Mouse (Mus musculus): ENCODE results near the gene Slc25a47.

GRCm38 (mm10) chr12:108892989-108893714 lies 57.3 kb downstream of the Slc25a47 start, which contains the start of gene Wdr25:
- TF ChIP-seq CTCF (IDR thresholded peaks at IDR 0.05; ENCODE audit: extremely low read depth, insufficient read depth, insufficient read length, insufficient replicate concordance) = no peak
- TF ChIP-seq POLR2A (IDR thresholded peaks at IDR 0.05; ENCODE audit: low read depth, low read length) = no peak
